Mouse (Mus musculus) limb, embryonic 12.5 days (tissue): ENCODE measurements at regions not wholly inside any gene's neighbourhood (a gene's known extent, or its start where the extent isn't known, plus 50 kb on each side); places are given as distances from the start of the nearest gene placed in this dataset.

Experiments
- ATAC-seq: fragments of 200-750 bp; cut with Nextera tagmentation; 2 replicates; pipeline ENCODE4 v1.8.0; 2017; ENCODE audit warnings: low read depth, moderate TSS enrichment; ENCODE audit not compliant: insufficient number of reproducible peaks, insufficient read depth, low FRiP score, low TSS enrichment
- H3K27ac ChIP-seq: fragments of 300-500 bp; sonication (generic); 2 replicates; pipeline ENCODE4 v1.5.1; 2016; ENCODE audit warnings: mild to moderate bottlenecking, moderate library complexity
- H3K27me3 ChIP-seq: fragments of 300-500 bp; sonication (generic); 2 replicates; pipeline ENCODE4 v1.6.1; 2016; ENCODE audit warnings: mild to moderate bottlenecking, moderate library complexity
- H3K36me3 ChIP-seq: fragments of 300-500 bp; sonication (generic); 2 replicates; pipeline ENCODE4 v1.6.1; 2016; ENCODE audit warnings: mild to moderate bottlenecking, moderate library complexity
- H3K4me1 ChIP-seq: fragments of 300-500 bp; sonication (generic); replicated peaks from 2 replicates; pipeline ENCODE4 v1.6.1; 2016
- H3K4me2 ChIP-seq: fragments of 300-500 bp; sonication (generic); 2 replicates; pipeline ENCODE4 v1.6.1; 2016; ENCODE audit warnings: mild to moderate bottlenecking, moderate library complexity
- H3K4me3 ChIP-seq: fragments of 300-500 bp; sonication (generic); replicated peaks from 2 replicates; pipeline ENCODE4 v1.5.1; 2016; ENCODE audit warnings: mild to moderate bottlenecking
- H3K9ac ChIP-seq: fragments of 300-500 bp; sonication (generic); replicated peaks from 2 replicates; pipeline ENCODE4 v1.6.1; 2016; ENCODE audit warnings: mild to moderate bottlenecking, moderate library complexity
- H3K9me3 ChIP-seq: fragments of 300-500 bp; sonication (generic); 2 replicates; pipeline ENCODE4 v1.6.1; 2016; ENCODE audit warnings: mild to moderate bottlenecking, moderate library complexity
- WGBS: fragments of 180-500 bp; shearing (Covaris S2); methylation state at CpG from one replicate; pipeline ENCODE4 v1.1.7; 2016; 5-methylcytosine and 5-hydroxymethylcytosine counted together

GRCm38 (mm10) chr1:193623571-193623970 lies 253.5 kb upstream of the Camk1g start:
- H3K4me3 ChIP-seq: no peak overlapping the region
- no peaks in the 10 kb centered on the region for H3K9me3 ChIP-seq
- H3K9ac ChIP-seq: no peak overlapping the region
- no peak overlapping the region for H3K27ac ChIP-seq
- no peak overlapping the region for H3K4me2 ChIP-seq
- peaks cover 10% of the 10 kb centered on the region for H3K27me3 ChIP-seq
- H3K4me1 ChIP-seq: peaks cover 5% of the 10 kb centered on the region; the same call in 1 of the 2 replicates
- 82% methylated on average over 3 of the region's 3 CpGs for WGBS
- no peaks in the 10 kb centered on the region for H3K36me3 ChIP-seq
- no peak for ATAC-seq

DNA sequence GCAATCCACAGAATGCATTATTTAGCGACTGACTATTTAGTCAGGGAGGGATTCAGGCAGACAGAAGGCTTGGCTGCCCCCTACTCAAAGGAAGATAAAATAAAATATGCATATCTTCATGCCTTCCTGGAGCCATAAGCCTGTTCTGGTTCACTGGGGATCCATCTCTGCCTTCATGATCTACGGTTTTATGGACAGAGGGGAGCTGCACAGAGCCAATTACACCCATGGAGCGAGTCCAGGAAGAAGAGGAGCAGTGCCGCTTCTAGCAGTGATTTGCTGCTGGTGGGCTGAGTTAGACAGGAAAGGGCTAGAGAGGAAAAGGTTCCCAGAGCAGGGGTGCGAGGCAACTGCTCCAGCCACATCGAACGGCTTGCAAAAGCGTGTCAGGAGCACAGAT lies 248.2 kb upstream of the Camk1g start:
- H3K4me2 ChIP-seq: no peak overlapping the region
- H3K9ac ChIP-seq: no peak overlapping the region
- no peaks in the 10 kb centered on the region for H3K4me1 ChIP-seq
- no peaks in the 10 kb centered on the region for H3K27me3 ChIP-seq
- no peak overlapping the region for H3K4me3 ChIP-seq
- no peaks in the 10 kb centered on the region for H3K36me3 ChIP-seq
- no peak for ATAC-seq
- no peaks in the 10 kb centered on the region for H3K9me3 ChIP-seq
- no peak overlapping the region for H3K27ac ChIP-seq
- WGBS: 71% methylated on average over 8 of the region's 8 CpGs

DNA sequence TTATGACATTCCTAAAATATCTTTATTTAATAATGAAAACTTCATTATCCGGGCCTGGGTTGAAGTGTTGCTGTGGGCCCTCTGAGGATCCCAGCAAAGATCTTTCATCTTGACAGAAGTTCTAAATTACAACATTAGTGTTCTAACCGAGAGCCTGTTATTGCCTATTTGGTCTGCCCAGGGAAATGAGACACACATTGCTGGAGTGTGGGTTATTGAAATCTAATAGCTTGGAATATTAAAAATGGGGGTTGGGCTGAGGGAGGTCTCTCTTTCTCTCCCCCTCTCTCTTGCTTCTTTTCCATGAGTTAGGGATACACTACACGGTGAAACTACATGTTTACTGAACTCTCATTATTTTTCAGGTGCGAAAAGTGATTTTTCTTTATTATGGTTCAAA lies 240.4 kb upstream of the Camk1g start:
- 51% methylated on average over 4 of the region's 4 CpGs for WGBS
- no peaks in the 10 kb centered on the region for H3K27me3 ChIP-seq
- no peaks in the 10 kb centered on the region; the same call in 1 of the 2 replicates for H3K4me1 ChIP-seq
- H3K27ac ChIP-seq: no peak overlapping the region
- 0 out of 2 replicates have a peak, but pooled peaks have one; percentile 8 for ATAC-seq
- no peak overlapping the region for H3K4me2 ChIP-seq
- no peaks in the 10 kb centered on the region for H3K36me3 ChIP-seq
- no peak overlapping the region for H3K4me3 ChIP-seq
- no peaks in the 10 kb centered on the region for H3K9me3 ChIP-seq
- no peak overlapping the region for H3K9ac ChIP-seq

DNA sequence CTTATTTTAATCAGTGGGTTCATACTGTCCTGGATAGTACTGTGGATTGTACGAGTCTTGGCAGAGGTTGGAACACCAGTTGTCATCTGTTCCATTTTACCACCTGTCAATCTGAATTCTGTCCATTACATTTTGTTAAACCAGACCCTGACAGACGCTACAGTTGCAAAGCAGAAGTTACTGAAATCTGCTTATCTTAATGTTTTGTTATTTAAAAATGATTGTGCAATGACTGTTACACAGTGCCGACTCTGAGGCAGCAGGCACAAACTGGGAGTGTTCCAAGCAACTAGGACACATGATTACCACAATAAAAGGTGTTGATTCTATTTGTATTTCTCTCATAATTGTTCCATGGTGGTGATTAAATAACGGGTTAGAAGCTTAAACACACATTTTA lies 229.8 kb upstream of the Camk1g start:
- no peak for ATAC-seq
- no peaks in the 10 kb centered on the region for H3K27me3 ChIP-seq
- H3K9me3 ChIP-seq: no peaks in the 10 kb centered on the region
- H3K4me1 ChIP-seq: peaks cover 3% of the 10 kb centered on the region; the same call in 1 of the 2 replicates
- WGBS: 82% methylated on average over 4 of the region's 4 CpGs
- no peak overlapping the region for H3K4me2 ChIP-seq
- no peak overlapping the region for H3K27ac ChIP-seq
- no peaks in the 10 kb centered on the region for H3K36me3 ChIP-seq
- H3K9ac ChIP-seq: no peak overlapping the region
- no peak overlapping the region for H3K4me3 ChIP-seq

DNA sequence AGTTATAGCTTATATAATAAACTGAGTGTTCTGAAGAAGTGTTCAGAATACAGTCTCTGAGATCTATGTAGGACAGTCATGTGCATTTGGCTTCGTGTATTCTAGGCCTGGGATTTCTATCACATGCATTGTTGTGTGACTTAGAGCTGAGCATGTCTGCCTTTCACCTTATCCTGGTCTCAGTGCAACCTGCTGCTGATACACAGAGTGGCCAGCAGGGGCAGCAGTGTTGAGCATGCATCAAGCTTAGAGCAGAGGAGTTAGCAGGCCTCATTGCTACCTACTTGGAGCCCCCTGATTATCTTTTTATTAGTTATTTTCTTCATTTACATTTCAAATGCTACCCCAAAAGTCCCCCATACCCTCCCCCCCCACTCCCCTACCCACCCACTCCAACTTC lies 229.1 kb upstream of the Camk1g start:
- Histone ChIP-seq H3K4me2 (no peak overlapping the region), H3K4me1 (peaks cover 3% of the 10 kb centered on the region; the same call in 1 of the 2 replicates), H3K27ac (no peak overlapping the region), H3K9me3 (no peaks in the 10 kb centered on the region), H3K9ac (no peak overlapping the region), H3K4me3 (no peak overlapping the region), H3K36me3 (no peaks in the 10 kb centered on the region), H3K27me3 (no peaks in the 10 kb centered on the region)
- ATAC-seq: no peak
- WGBS: 32% methylated on average over 1 of the region's 1 CpGs

DNA sequence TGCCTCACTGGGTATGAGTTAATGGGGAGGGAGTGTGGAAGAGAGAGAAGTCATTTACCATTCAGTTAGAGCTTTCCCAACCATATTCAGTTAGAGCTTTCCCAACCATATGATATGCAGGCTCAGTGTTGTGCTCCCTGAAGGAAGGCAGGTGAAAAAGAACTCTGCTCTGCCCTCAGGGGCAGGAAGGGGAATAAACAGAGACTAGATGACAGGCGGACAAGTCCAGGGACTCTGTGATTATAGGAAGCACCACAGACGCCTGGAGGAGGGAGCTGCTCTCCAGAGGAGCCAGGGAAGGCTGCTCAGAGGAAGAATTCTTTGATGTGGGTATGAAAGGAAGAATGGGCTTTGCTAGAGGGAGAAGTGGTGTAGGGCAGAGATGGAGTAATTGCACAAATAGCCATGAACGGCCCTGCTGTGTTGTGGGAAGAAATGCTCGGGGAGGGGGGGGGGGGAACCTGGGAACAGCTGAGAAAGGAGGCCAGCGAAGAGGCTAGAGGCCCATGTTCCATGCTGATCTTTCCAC lies 220.3 kb upstream of the Camk1g start:
- Histone ChIP-seq H3K36me3 (no peaks in the 10 kb centered on the region), H3K27me3 (no peaks in the 10 kb centered on the region), H3K4me2 (no peak overlapping the region), H3K9ac (no peak overlapping the region), H3K9me3 (no peaks in the 10 kb centered on the region), H3K4me1 (peaks cover 34% of the 10 kb centered on the region), H3K27ac (peak overlapping the region; percentile 23; the same call in 1 of the 2 replicates), H3K4me3 (no peak overlapping the region)
- WGBS: 15% methylated on average over 5 of the region's 5 CpGs
- ATAC-seq: no peak

GRCm38 (mm10) chr1:193588477-193589464 lies 218.7 kb upstream of the Camk1g start:
- Histone ChIP-seq H3K4me3 (no peak overlapping the region), H3K9ac (no peak overlapping the region), H3K9me3 (no peaks in the 10 kb centered on the region), H3K4me1 (peaks cover 31% of the 10 kb centered on the region), H3K4me2 (peak overlapping the region; percentile 13; the same call in 1 of the 2 replicates), H3K36me3 (no peaks in the 10 kb centered on the region), H3K27me3 (no peaks in the 10 kb centered on the region), H3K27ac (no peak overlapping the region)
- peak; percentile 56; the same call in 1 of the 2 replicates for ATAC-seq
- 39% methylated on average over 12 of the region's 12 CpGs for WGBS

DNA sequence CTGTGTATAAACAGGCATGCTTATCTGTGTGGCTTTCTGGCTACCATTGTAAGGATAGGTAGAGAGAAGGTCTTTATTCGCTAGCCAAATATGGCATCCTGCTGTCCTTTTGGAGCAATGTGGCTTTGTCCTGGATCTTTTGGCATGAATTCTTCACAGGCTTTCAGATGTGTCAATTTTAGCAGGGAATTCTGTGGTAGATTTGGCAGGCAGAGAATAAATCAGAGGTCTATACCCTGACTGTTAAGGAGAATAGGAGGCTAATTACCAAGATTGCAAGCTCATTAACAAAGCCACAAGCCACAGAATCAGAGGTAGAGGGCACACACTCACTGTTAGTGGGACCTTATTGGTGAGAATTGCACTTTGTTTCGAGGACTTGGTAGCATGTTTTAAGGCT lies 217.2 kb upstream of the Camk1g start:
- Histone ChIP-seq H3K4me1 (peaks cover 31% of the 10 kb centered on the region), H3K27me3 (no peaks in the 10 kb centered on the region), H3K9me3 (no peaks in the 10 kb centered on the region), H3K27ac (no peak overlapping the region), H3K36me3 (no peaks in the 10 kb centered on the region), H3K9ac (no peak overlapping the region), H3K4me3 (no peak overlapping the region), H3K4me2 (no peak overlapping the region)
- WGBS: 83% methylated on average over 2 of the region's 2 CpGs
- ATAC-seq: no peak

DNA sequence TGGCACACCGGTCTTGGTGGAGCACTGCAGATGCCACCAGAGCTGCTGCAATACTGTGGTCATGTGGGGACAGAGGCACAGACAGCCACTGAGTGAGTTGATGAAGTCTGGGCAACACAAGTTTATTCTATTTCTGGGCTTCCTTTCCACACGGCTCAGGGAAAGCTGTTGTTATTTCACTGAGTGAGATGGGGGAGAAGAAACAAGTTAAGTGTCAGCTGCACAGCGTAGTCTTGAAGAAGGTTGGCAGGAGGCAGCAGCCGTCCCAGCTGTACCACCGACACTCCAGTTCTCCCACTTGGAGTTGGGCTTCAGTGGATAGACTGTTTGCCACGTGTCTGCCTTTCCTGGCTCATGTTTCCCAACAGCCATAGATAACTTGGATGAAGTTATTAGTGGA lies 216.8 kb upstream of the Camk1g start:
- Histone ChIP-seq H3K9me3 (no peaks in the 10 kb centered on the region), H3K4me2 (no peak overlapping the region), H3K4me1 (peaks cover 31% of the 10 kb centered on the region), H3K4me3 (no peak overlapping the region), H3K27me3 (no peaks in the 10 kb centered on the region), H3K27ac (no peak overlapping the region), H3K36me3 (no peaks in the 10 kb centered on the region), H3K9ac (no peak overlapping the region)
- ATAC-seq: no peak
- WGBS: 82% methylated on average over 6 of the region's 6 CpGs

- Histone ChIP-seq H3K9ac (no peak overlapping the region), H3K4me1 (peaks cover 21% of the 10 kb centered on the region), H3K27ac (no peak overlapping the region), H3K4me3 (no peak overlapping the region), H3K27me3 (no peaks in the 10 kb centered on the region), H3K9me3 (no peaks in the 10 kb centered on the region), H3K4me2 (no peak overlapping the region), H3K36me3 (no peaks in the 10 kb centered on the region)
- no peak for ATAC-seq
- 74% methylated on average over 2 of the region's 2 CpGs for WGBS
These were observed 213.7 kb upstream of the Camk1g start for GRCm38 (mm10) chr1:193583791-193584190.

DNA sequence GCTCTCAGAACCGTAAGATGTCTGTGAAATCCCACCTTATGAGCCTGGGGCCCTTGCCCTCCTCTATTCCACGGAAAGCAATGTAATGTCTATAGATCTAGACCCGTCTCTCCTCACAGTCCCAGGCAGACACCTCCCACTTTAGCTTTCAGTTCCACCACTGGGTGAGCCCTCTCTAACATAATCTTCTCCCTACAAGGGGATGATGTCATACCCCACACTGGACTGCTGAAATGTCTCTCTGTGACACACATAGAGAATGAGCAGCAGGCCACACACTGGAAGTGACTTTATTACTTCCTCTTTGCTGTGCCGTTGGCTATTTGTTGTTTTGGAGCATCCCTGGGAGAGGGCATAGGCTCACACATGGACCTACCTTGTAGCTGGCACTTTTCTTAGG lies 210.3 kb upstream of the Camk1g start:
- no peaks in the 10 kb centered on the region for H3K27me3 ChIP-seq
- WGBS: 61% methylated on average over 4 of the region's 4 CpGs
- H3K4me1 ChIP-seq: peaks cover 6% of the 10 kb centered on the region; the same call in 1 of the 2 replicates
- no peak overlapping the region for H3K4me2 ChIP-seq
- no peaks in the 10 kb centered on the region for H3K36me3 ChIP-seq
- H3K9ac ChIP-seq: no peak overlapping the region
- H3K4me3 ChIP-seq: no peak overlapping the region
- no peaks in the 10 kb centered on the region for H3K9me3 ChIP-seq
- no peak for ATAC-seq
- no peak overlapping the region for H3K27ac ChIP-seq
